Mouse (Mus musculus) forebrain, embryonic 12.5 days (tissue): Measurements from ENCODE around the gene Dnaja4. TPM values are rescaled to one million over a fixed set of nuclear protein-coding genes. Genes with fewer than 3 reads are reported as not detected.
A peak's percentile ranks its signal among the peaks of the same experiment; 100 is the strongest.

Experiments
- ATAC-seq: fragments of 200-750 bp; cut with Nextera tagmentation; 2 replicates; pipeline ENCODE4 v1.8.0; 2017; ENCODE audit warnings: moderate TSS enrichment; ENCODE audit not compliant: low FRiP score
- H3K27ac ChIP-seq: fragments of 300-500 bp; sonication (generic); 2 replicates; pipeline ENCODE4 v1.5.1; 2016; ENCODE audit warnings: mild to moderate bottlenecking
- H3K27me3 ChIP-seq: fragments of 300-500 bp; sonication (generic); 2 replicates; pipeline ENCODE4 v1.6.1; 2016; ENCODE audit warnings: mild to moderate bottlenecking
- H3K36me3 ChIP-seq: fragments of 300-500 bp; sonication (generic); replicated peaks from 2 replicates; pipeline ENCODE4 v1.6.1; 2016; ENCODE audit warnings: mild to moderate bottlenecking
- H3K4me1 ChIP-seq: fragments of 300-500 bp; sonication (generic); 2 replicates; pipeline ENCODE4 v1.6.1; 2016
- H3K4me2 ChIP-seq: fragments of 300-500 bp; sonication (generic); 2 replicates; pipeline ENCODE4 v1.6.1; 2016; ENCODE audit warnings: mild to moderate bottlenecking, moderate library complexity
- H3K4me3 ChIP-seq: fragments of 300-500 bp; sonication (generic); replicated peaks from 2 replicates; pipeline ENCODE4 v1.5.1; 2016; ENCODE audit warnings: mild to moderate bottlenecking
- H3K9ac ChIP-seq: fragments of 300-500 bp; sonication (generic); 2 replicates; pipeline ENCODE4 v1.6.1; 2016; ENCODE audit warnings: mild to moderate bottlenecking
- H3K9me3 ChIP-seq: fragments of 300-500 bp; sonication (generic); 2 replicates; pipeline ENCODE4 v1.6.1; 2016
- WGBS: fragments of 180-500 bp; shearing (Covaris S2); methylation state at CpG from one replicate; pipeline ENCODE4 v1.1.7; 2016; 5-methylcytosine and 5-hydroxymethylcytosine counted together
- polyA plus RNA-seq: library from polyadenylated mRNA; unstranded; fragments of >200 nt; fragmentation: Nextera tagmentation; extraction: Ambion mirVana; gene quantifications from 2 replicates; pipeline ENCODE4 v1.2.1, GENCODE M21; 2016

The Dnaja4 gene
- polyA plus RNA-seq, 1 experiment from 2014 or later = 3.1 TPM

GRCm38 (mm10) chr9:54734639-54735252 is 36.1 kb downstream of the Dnaja4 start:
- Histone ChIP-seq H3K36me3 (0 out of 2 replicates have a peak, but pooled peaks cover 2% of the 10 kb centered on the region), H3K9ac (no peak overlapping the region), H3K9me3 (no peaks in the 10 kb centered on the region), H3K27ac (no peak overlapping the region), H3K4me3 (peak overlapping the region; percentile 60), H3K4me2 (peak overlapping the region; percentile 74), H3K27me3 (no peaks in the 10 kb centered on the region), H3K4me1 (peaks cover 18% of the 10 kb centered on the region)
- WGBS = 22% methylated on average over 11 of the region's 11 CpGs
- ATAC-seq = 0 out of 2 replicates have a peak, but pooled peaks have one; percentile 5

GRCm38 (mm10) chr9:54736284-54736701 is 37.6 kb downstream of the Dnaja4 start:
- Histone ChIP-seq H3K9me3 (no peaks in the 10 kb centered on the region), H3K4me1 (peaks cover 27% of the 10 kb centered on the region), H3K4me2 (no peak overlapping the region), H3K36me3 (no peaks in the 10 kb centered on the region), H3K27me3 (no peaks in the 10 kb centered on the region), H3K27ac (no peak overlapping the region), H3K4me3 (no peak overlapping the region), H3K9ac (no peak overlapping the region)
- no peak for ATAC-seq
- 14% methylated on average over 9 of the region's 9 CpGs for WGBS

GRCm38 (mm10) chr9:54738376-54738775 is 39.7 kb downstream of the Dnaja4 start:
- 28% methylated on average over 3 of the region's 3 CpGs for WGBS
- H3K27me3 ChIP-seq = no peaks in the 10 kb centered on the region
- no peak for ATAC-seq
- no peaks in the 10 kb centered on the region for H3K9me3 ChIP-seq
- H3K9ac ChIP-seq = no peak overlapping the region
- peaks cover 20% of the 10 kb centered on the region for H3K4me1 ChIP-seq
- H3K36me3 ChIP-seq = no peaks in the 10 kb centered on the region
- no peak overlapping the region for H3K4me3 ChIP-seq
- H3K4me2 ChIP-seq = no peak overlapping the region
- H3K27ac ChIP-seq = no peak overlapping the region

- Histone ChIP-seq H3K4me2 (no peak overlapping the region), H3K9me3 (no peaks in the 10 kb centered on the region), H3K27ac (no peak overlapping the region), H3K36me3 (no peaks in the 10 kb centered on the region), H3K4me3 (no peak overlapping the region), H3K4me1 (peaks cover 17% of the 10 kb centered on the region), H3K27me3 (no peaks in the 10 kb centered on the region), H3K9ac (no peak overlapping the region)
- WGBS = 89% methylated on average over 4 of the region's 4 CpGs
- ATAC-seq = no peak
Measured at GRCm38 (mm10) chr9:54743891-54744290, 45.2 kb downstream of the Dnaja4 start.

DNA sequence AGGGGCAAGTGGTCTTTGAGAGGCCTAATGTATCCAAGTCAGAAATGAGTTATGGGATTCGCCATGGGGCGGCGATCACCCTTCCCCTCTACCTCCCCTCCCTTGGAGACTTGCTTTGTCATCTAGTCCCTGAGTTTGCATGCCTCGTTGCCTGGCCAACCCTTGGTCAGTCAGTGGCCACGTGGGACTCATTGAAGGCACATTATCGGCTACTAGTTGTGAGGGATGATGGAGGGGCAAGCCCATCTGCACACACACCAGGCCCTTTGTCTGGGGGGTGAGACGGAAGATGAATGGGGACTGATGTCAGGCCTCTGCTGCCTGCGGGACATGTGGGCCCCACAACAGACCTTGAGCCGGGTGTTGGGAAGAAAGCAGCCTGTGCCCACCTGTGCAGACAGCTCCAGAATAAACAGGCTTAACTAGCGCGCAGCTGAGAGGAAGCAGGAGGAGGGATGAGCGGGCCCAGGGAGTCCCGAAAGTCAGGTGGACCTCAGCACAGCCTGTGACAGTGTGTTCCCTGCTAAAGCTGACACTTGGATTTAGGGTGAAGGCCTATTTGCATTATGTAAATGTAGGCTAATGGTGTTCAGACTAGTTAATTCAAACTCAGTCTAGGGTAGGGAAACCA is 47.2 kb downstream of the Dnaja4 start:
- no peak overlapping the region for H3K9ac ChIP-seq
- ATAC-seq = no peak
- no peaks in the 10 kb centered on the region for H3K9me3 ChIP-seq
- H3K4me3 ChIP-seq = no peak overlapping the region
- no peak overlapping the region for H3K4me2 ChIP-seq
- no peak overlapping the region for H3K27ac ChIP-seq
- WGBS = 55% methylated on average over 13 of the region's 13 CpGs
- peaks cover 9% of the 10 kb centered on the region for H3K4me1 ChIP-seq
- no peaks in the 10 kb centered on the region for H3K36me3 ChIP-seq
- no peaks in the 10 kb centered on the region for H3K27me3 ChIP-seq

- Histone ChIP-seq H3K4me1 (peaks cover 25% of the 10 kb centered on the region), H3K27ac (no peak overlapping the region)
- 84% methylated on average over 7 of the region's 7 CpGs for WGBS
Measured at GRCm38 (mm10) chr9:54750215-54750981, 51.7 kb downstream of the Dnaja4 start.

DNA sequence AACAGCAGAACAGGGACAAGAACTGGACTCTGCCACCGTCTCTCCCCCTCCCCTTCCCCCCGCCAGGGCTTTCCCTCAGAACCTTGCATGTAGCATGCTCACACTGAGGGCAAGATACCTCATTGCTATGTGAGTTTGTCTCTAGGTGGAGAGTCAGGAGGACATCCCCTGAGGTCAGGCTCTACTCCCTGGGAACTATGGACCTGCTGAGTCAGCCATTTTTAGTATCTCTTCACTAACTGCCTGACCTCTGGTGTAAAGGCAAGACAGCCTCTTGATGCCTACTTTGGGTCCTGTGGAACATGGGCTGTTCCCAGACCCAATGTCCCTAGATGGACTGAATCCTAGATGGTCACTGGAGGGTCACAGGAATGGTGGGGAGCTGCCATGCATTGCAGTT is 53.0 kb downstream of the Dnaja4 start:
- ATAC-seq = no peak
- 90% methylated on average over 2 of the region's 2 CpGs for WGBS
- Histone ChIP-seq H3K4me1 (peaks cover 16% of the 10 kb centered on the region), H3K36me3 (no peaks in the 10 kb centered on the region), H3K27me3 (0 out of 2 replicates have a peak, but pooled peaks cover 3% of the 10 kb centered on the region), H3K4me2 (no peak overlapping the region), H3K9ac (no peak overlapping the region), H3K27ac (no peak overlapping the region), H3K4me3 (no peak overlapping the region), H3K9me3 (no peaks in the 10 kb centered on the region)

More at GRCm38 (mm10) chr9:54750215-54750981, 51.7 kb downstream of the Dnaja4 start:
- ATAC-seq = no peak
- Histone ChIP-seq H3K27me3 (0 out of 2 replicates have a peak, but pooled peaks cover 1% of the 10 kb centered on the region), H3K36me3 (no peaks in the 10 kb centered on the region), H3K4me3 (no peak overlapping the region), H3K4me2 (no peak overlapping the region), H3K9me3 (no peaks in the 10 kb centered on the region), H3K9ac (no peak overlapping the region)

DNA sequence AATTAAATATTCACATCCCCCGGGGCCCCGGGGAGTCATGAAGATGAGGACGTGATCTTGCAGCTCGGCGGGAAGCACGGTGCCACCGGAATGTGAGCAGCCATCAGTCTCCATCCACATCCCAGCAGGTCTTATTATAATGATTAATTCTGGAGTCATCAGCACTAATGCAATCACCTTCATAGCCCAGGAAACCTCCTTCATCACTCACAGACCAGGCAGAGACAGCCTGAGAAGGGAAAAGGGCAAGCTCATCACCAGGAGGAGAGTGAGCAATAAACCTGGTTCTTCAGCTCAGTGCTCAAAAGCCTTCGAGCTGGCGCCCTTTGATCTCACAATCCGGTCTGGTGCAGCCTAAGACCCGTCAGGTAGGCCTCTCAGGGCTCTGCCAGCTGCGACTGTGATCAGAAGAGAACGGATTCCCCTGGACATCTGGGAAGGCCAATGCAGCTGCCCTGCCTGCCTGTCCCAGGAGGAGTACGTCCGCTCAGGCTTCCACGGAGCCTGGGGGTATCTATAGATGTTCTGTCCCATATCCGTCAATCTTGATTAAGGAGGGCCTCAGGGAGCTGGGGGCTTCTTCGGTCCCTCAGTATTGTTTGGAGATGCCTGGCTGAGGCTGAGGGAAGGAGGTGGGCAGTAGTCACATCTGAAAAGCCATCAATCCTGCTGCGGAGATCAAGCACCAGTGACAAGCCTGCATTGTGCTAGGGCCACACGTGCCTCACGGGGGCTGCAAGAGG is 53.7 kb downstream of the Dnaja4 start:
- Histone ChIP-seq H3K27ac (0 out of 2 replicates have a peak overlapping the region, but pooled peaks have one; percentile 13), H3K9me3 (no peaks in the 10 kb centered on the region), H3K9ac (no peak overlapping the region), H3K27me3 (0 out of 2 replicates have a peak, but pooled peaks cover 3% of the 10 kb centered on the region), H3K4me2 (peak overlapping the region; percentile 6; the same call in 1 of the 2 replicates), H3K4me3 (no peak overlapping the region), H3K36me3 (no peaks in the 10 kb centered on the region), H3K4me1 (peaks cover 16% of the 10 kb centered on the region)
- 26% methylated on average over 21 of the region's 21 CpGs for WGBS
- no peak for ATAC-seq

DNA sequence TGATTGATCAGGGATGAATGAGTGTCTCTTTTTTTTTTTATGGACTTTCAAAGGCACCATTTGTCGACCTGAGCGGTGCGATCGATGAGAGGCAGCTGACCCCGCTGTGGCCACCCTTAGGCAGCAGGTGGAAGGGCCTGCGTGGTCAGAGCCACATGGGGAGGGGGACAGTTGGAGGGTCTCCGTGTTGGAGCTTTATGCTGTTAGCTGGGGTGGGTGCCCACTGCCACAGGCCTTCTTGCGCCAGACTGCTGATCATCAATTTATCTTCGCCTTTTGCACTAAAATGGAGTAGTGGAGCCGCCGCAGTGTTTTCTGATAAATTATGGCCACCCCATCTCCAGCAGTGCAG is 54.2 kb downstream of the Dnaja4 start:
- peaks cover 16% of the 10 kb centered on the region for H3K4me1 ChIP-seq
- no peak overlapping the region for H3K4me2 ChIP-seq
- 0 out of 2 replicates have a peak overlapping the region, but pooled peaks have one; percentile 13 for H3K27ac ChIP-seq
- H3K9ac ChIP-seq = no peak overlapping the region
- no peaks in the 10 kb centered on the region for H3K36me3 ChIP-seq
- no peak overlapping the region for H3K4me3 ChIP-seq
- 53% methylated on average over 11 of the region's 11 CpGs for WGBS
- no peak for ATAC-seq
- H3K9me3 ChIP-seq = no peaks in the 10 kb centered on the region
- 0 out of 2 replicates have a peak, but pooled peaks cover 3% of the 10 kb centered on the region for H3K27me3 ChIP-seq

DNA sequence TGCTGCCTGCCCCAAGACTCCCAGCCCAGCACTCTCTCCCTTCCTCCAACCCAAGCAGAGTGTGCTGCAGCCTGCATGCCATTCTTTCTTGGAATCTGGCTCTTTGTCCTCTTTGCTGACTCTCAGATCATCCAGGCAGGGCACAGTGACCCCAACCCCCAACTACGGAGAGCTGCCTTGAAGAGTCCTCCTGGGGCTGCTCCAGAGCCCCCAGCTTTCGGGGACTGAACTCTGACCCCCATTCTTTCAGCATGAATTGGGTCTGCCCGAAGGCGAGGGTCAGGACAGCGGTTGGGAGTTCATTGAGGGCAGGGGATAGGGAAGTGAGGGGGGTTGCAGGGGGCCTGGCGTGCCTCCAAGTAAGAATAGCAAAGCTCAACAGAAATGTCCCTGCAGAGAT is 60.9 kb downstream of the Dnaja4 start:
- H3K9me3 ChIP-seq = no peaks in the 10 kb centered on the region
- H3K4me1 ChIP-seq = peaks cover 14% of the 10 kb centered on the region
- no peak overlapping the region for H3K9ac ChIP-seq
- no peak overlapping the region for H3K27ac ChIP-seq
- H3K36me3 ChIP-seq = no peaks in the 10 kb centered on the region
- no peak for ATAC-seq
- H3K4me3 ChIP-seq = no peak overlapping the region
- H3K27me3 ChIP-seq = peaks cover 41% of the 10 kb centered on the region
- H3K4me2 ChIP-seq = no peak overlapping the region
- WGBS = 8% methylated on average over 6 of the region's 6 CpGs

DNA sequence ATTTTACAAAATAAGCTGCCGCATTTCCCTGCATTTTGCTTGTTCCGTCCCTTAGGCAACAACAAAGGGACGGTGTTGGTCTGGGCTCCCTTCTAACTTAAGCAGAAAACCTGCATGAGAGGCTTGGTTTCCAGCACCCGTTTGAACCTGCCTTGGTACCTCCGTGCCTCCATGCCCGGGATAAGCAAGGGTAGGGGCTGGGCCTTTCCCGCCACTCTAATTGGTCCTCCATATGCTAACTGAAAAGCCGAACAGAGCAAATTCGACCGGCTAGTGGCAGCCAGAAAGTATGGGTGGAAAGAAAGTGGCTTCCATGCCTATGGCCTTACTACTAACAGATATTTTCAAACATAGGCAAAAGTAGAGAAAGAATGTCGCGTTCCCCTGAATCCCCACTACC is 65.4 kb downstream of the Dnaja4 start:
- Histone ChIP-seq H3K4me2 (peak overlapping the region; percentile 64), H3K9me3 (no peaks in the 10 kb centered on the region), H3K27ac (no peak overlapping the region), H3K4me1 (peaks cover 34% of the 10 kb centered on the region), H3K36me3 (no peaks in the 10 kb centered on the region), H3K9ac (no peak overlapping the region), H3K27me3 (peaks cover 74% of the 10 kb centered on the region), H3K4me3 (peak overlapping the region; percentile 42)
- no peak for ATAC-seq
- WGBS = 23% methylated on average over 12 of the region's 12 CpGs
